Mouse (Mus musculus) testis, adult 2 months (tissue): ENCODE measurements around the gene Fosb.

Source experiments
- CTCF ChIP-seq: fragments of 200-500 bp; IDR thresholded peaks from 2 replicates; pipeline ENCODE4 v1.5.1; 2012; ENCODE audit warnings: low read depth, mild to moderate bottlenecking, inconsistent platforms, low read length, moderate library complexity; ENCODE audit not compliant: control insufficient read depth, insufficient read depth, insufficient replicate concordance
- POLR2A ChIP-seq: fragments of 200-500 bp; IDR thresholded peaks from 2 replicates; pipeline ENCODE4 v1.6.1; 2012; ENCODE audit warnings: low read depth, mild to moderate bottlenecking, inconsistent platforms, low read length, moderate library complexity; ENCODE audit not compliant: control insufficient read depth

- TF ChIP-seq CTCF (no peak), POLR2A (no peak)
Observed at GRCm38 (mm10) chr7:19319458-19319857, 9.6 kb upstream of the Fosb start.
